Mouse (Mus musculus): ENCODE data around the gene Olfr906.

Gene Olfr906

GRCm38 (mm10) chr9:38486785-38487184 is at the start of gene Olfr906:
TSS of gene Olfr906 (plus strand) at chr9:38487085.
- no peak for DNase-seq

DNA sequence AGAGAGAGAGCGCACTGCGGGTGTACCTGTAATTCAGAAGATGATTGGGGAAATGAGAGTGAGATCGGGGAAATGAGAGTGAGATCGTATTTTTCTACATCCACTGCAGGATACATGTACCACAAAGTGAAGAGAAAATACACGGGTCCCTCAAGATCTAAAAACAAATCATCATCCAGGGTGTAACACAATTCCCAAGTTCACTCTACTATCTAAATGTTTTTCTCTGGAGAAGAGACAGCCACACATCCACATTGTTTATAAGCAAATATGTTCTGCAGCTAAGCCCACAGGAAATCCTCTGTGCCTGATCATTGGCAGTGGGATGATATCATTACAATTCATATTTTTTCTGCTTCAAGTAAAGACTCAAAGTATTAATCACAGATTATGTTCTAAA is 39.5 kb upstream of the Olfr906 start, which contains the start of gene Olfr902:
Gene Olfr902 (plus strand): TSS at position 301 of the 400 bp plus-strand sequence.
- no peak for DNase-seq

DNA sequence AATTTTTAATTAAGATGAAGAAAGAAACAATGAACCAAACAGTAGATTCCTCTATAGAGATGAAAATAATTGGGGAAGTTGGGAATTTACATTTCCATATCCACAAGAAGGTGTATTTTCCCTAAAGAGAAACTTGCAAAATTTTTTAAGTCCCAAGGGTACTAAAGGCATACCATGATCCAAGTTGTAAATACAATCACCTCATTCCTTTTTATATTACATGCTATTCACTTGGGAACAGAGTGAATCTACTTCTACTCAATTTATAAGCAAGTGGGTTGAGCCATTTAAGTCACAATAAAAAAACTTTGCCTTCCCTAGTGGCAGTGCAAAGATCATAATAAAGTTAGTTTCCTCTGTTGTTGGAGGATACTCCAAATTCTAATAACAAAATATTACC is 24.0 kb upstream of the Olfr906 start, which contains the start of gene Olfr904:
Gene Olfr904 (plus strand): TSS at position 301 of the 400 bp plus-strand sequence.
- DNase-seq = no peak

DNA sequence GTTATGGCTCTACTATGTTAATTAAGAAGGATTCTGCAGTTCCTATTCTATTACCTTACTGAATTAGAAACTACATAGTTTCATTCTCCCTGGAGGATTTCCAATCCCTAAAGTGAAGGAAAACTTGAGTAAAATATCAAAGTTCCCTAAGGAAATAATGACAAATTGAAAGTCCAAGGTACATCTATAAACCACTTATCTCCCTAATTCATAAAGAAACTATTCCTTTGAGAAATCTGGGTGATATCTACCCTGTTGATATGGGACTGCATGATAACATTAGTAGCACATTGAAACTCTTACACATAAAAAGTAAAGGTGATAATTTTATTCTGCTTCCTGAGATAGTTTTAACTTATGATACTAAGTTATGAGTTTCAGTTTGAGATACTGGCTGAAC is 16.1 kb upstream of the Olfr906 start, which contains the start of gene Olfr905:
Gene Olfr905 (plus strand): TSS at position 301 of the 400 bp plus-strand sequence.
- no peak for DNase-seq

DNA sequence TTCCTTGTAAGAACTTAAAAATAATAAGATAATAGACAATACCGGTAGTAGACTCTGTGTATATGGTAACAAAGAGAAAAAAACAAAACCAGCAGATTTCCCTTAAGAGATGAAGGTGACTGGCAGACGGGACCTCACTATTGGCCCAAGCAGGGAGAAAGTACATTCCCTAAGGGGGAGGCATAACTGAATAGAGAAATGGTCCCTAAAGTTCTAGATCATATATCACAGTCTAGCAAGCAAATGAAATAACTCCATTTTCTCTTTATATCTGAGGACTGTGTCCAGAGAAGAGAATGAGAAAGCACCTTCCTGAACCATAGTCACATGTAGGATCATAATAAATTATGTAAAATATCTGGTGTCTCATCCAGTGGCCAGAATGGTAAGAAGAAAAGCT is 8.6 kb downstream of the Olfr906 start, which contains the start of gene Olfr907:
Gene Olfr907 (plus strand): TSS at position 301 of the 400 bp plus-strand sequence.
- no peak for DNase-seq

- no peak for DNase-seq
These were observed 25.5 kb downstream of the Olfr906 start for GRCm38 (mm10) chr9:38512353-38512752.

- no peak for DNase-seq
These were observed 34.4 kb downstream of the Olfr906 start, which contains the start of gene Olfr911-ps1 for GRCm38 (mm10) chr9:38521280-38521679. TSS of gene Olfr911-ps1 (plus strand) at chr9:38521580.

GRCm38 (mm10) chr9:38537549-38537948 is 50.7 kb downstream of the Olfr906 start, which contains the start of gene Olfr910:
TSS of gene Olfr910 (plus strand) at chr9:38537849.
- DNase-seq = no peak
